Mouse (Mus musculus) G1E (cell line): ENCODE measurements around the gene Chkb.

Experiments
- CTCF ChIP-seq: IDR thresholded peaks from 2 replicates; pipeline ENCODE4 v1.5.1; 2012; ENCODE audit warnings: low read depth, low read length, inconsistent platforms, mixed read lengths
- GATA1 ChIP-seq: IDR thresholded peaks from 2 replicates; pipeline ENCODE4 v1.6.1; 2012; ENCODE audit warnings: borderline replicate concordance, low read length, inconsistent platforms, mixed read lengths
- GATA2 ChIP-seq: IDR thresholded peaks from 2 replicates; pipeline ENCODE4 v1.6.1; 2012; ENCODE audit warnings: low read depth, low read length, inconsistent platforms, borderline replicate concordance
- POLR2AphosphoS5 ChIP-seq: IDR thresholded peaks from 2 replicates; pipeline ENCODE4 v1.6.1; 2012; ENCODE audit warnings: low read depth, low read length, inconsistent platforms; ENCODE audit not compliant: insufficient replicate concordance
- TAL1 ChIP-seq: conservative IDR thresholded peaks from 2 replicates; pipeline ENCODE4 v1.6.1; 2012; ENCODE audit warnings: low read depth, low read length, inconsistent platforms, mixed read lengths

GRCm38 (mm10) chr15:89421938-89422337, 7.8 kb downstream of the Chkb start:
- TF ChIP-seq CTCF: no peak
- TF ChIP-seq GATA2: no peak
- TF ChIP-seq POLR2AphosphoS5: no peak
- TF ChIP-seq GATA1: no peak
- no peak for TF ChIP-seq TAL1
